Mouse (Mus musculus) C2C12 (cell line): Measurements from ENCODE around the gene Cdyl. TPM values are rescaled to one million over a fixed set of nuclear protein-coding genes. Genes with fewer than 3 reads are reported as not detected.

Experiments
- H3K27me3 ChIP-seq: one replicate; pipeline ENCODE4 v1.6.1; 2011; ENCODE audit not compliant: control insufficient read depth, insufficient read depth, insufficient read length
- H3K36me3 ChIP-seq: one replicate; pipeline ENCODE4 v1.6.1; 2011; ENCODE audit not compliant: control insufficient read depth, insufficient read depth
- H3K4me3 ChIP-seq: one replicate; pipeline ENCODE4 v1.5.1; 2011; ENCODE audit warnings: mild to moderate bottlenecking, control low read depth; ENCODE audit not compliant: poor library complexity, insufficient read depth, severe bottlenecking
- H3K79me2 ChIP-seq: one replicate; pipeline ENCODE4 v1.6.1; 2011; ENCODE audit not compliant: control insufficient read depth, insufficient read depth
- H3K79me3 ChIP-seq: one replicate; pipeline ENCODE4 v1.6.1; 2011; ENCODE audit warnings: low read depth, control low read depth
- H3ac ChIP-seq: one replicate; pipeline ENCODE3; 2011; ENCODE audit warnings: low read depth; ENCODE audit not compliant: control insufficient read depth, insufficient read length
- CEBPB ChIP-seq: IDR thresholded peaks from one replicate; pipeline ENCODE4 v1.6.1; 2011; ENCODE audit warnings: low read depth, mild to moderate bottlenecking, control low read depth, moderate library complexity
- CTCF ChIP-seq: IDR thresholded peaks from one replicate; pipeline ENCODE4 v1.5.1; 2011; ENCODE audit not compliant: control insufficient read depth, insufficient read depth, insufficient read length
- FOSL1 ChIP-seq: IDR thresholded peaks from one replicate; pipeline ENCODE4 v1.8.0; 2011; ENCODE audit warnings: mild to moderate bottlenecking, low read length; ENCODE audit not compliant: poor library complexity, insufficient read depth, severe bottlenecking
- MAX ChIP-seq: IDR thresholded peaks from one replicate; pipeline ENCODE4 v1.6.1; 2011; ENCODE audit warnings: mild to moderate bottlenecking, control low read depth
- MYOD1 ChIP-seq: IDR thresholded peaks from one replicate; pipeline ENCODE4 v1.6.1; 2011; ENCODE audit warnings: low read depth; ENCODE audit not compliant: control insufficient read depth, insufficient read length
- MYOG ChIP-seq: IDR thresholded peaks from one replicate; pipeline ENCODE4 v1.6.1; 2011; ENCODE audit not compliant: control insufficient read depth, insufficient read length; ENCODE audit errors: extremely low read depth
- USF1 ChIP-seq: IDR thresholded peaks from one replicate; pipeline ENCODE4 v1.6.1; 2011; ENCODE audit warnings: low read depth, mild to moderate bottlenecking, control low read depth, moderate library complexity
- polyA plus RNA-seq: library from polyadenylated mRNA; unstranded; fragments of >200 nt; fragmentation: generic; extraction: Trizol; gene quantifications from one replicate; pipeline ENCODE4 v1.2.1, GENCODE M21; 2012; ENCODE audit warnings: missing spikeins

Gene Cdyl
- polyA plus RNA-seq, 1 experiment: 5.2 TPM

DNA sequence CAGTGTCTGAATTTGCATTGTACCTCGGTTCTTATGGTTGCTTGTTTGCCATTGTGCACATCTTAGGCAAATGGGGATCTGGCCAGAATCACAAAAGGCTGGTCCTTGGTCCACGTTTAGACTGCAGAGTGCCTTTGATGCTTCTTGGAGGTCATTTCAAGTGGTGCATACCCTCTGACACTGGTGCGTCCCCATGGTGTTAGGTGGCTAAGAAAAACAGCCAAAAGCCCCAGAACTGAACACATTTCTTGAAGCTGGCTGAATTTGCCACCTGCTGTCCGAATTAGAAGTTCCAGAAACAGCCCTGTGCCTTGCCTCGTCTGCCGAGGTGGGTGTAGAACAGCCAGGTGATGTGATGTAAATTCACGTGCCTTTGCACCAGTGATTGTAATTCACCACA lies 197.9 kb downstream of the Cdyl start:
- TF ChIP-seq MAX (no peak), CEBPB (no peak), CTCF (no peak), MYOG (no peak), USF1 (no peak), FOSL1 (no peak), MYOD1 (no peak)

DNA sequence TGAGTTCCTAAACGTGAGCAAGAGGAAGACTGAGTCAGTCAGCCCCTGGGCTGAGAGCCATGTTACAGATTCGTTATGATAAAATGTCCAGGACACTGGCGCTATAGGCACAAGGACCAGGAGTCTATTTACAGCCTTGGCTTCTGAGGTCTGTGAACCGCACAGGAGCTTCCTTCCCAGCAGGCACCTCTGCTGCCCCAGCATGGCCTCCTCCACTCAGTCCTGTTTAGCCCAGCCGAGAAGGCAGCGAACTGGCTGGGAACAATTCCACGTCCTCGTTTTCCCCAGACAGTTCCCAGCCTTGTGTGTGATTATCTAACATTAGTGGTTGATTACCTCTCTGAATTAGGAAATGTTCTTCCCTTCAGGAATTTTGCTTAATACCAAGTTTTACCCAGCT lies 201.3 kb downstream of the Cdyl start:
- Histone ChIP-seq H3K4me3 (no peak overlapping the region), H3ac (no peak overlapping the region), H3K27me3 (no peaks in the 10 kb centered on the region), H3K79me3 (no peaks in the 10 kb centered on the region), H3K36me3 (peaks cover 6% of the 10 kb centered on the region), H3K79me2 (no peaks in the 10 kb centered on the region)
- TF ChIP-seq CTCF (no peak), USF1 (no peak), MYOG (no peak), MAX (no peak), MYOD1 (no peak)

More for the DNA sequence above, 197.9 kb downstream of the Cdyl start:
- no peak overlapping the region for H3ac ChIP-seq
- no peaks in the 10 kb centered on the region for H3K27me3 ChIP-seq
- H3K4me3 ChIP-seq: no peak overlapping the region
- H3K36me3 ChIP-seq: peaks cover 6% of the 10 kb centered on the region
- no peaks in the 10 kb centered on the region for H3K79me3 ChIP-seq
- no peaks in the 10 kb centered on the region for H3K79me2 ChIP-seq

DNA sequence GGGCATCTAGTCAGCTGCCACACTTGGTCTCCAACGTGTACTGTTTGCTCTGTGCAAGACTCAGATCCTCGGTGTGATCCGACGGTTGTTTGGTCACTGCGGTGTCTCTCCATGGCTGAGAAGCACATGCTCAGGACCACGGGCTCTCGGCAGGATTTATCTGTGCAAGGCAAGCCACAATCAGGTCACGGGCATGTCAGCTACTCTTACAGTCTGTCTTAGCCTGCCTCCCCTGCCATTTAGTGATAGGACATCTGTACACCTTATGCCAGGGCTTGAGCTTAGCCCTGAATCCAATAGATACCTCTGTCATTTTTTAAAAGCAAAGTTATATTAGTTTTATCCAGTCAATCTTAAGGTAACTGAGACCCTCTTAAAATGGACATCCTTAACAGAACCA lies 211.0 kb downstream of the Cdyl start:
- H3K79me2 ChIP-seq: no peaks in the 10 kb centered on the region
- TF ChIP-seq MAX (no peak), CTCF (no peak), USF1 (no peak), CEBPB (no peak), MYOD1 (no peak), FOSL1 (no peak), MYOG (no peak)

DNA sequence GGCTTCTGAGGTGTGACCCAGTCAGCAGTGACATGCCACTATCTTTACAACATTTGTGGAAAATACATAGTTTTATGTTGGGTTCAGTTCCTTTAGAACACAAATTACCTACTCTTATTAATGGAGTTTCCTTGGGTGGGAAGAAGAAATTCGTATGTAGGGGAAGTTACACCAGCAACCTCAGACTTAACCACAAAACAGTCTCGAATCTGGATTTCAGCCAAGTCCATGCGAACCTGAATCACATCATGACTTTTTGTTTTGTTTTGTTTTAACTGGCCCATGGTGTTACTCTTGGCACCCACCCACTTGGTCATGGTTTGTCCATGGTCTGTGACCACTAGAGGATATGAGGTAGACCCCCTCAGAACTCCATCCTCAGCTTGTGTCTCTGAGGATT lies 211.5 kb downstream of the Cdyl start:
- H3K79me3 ChIP-seq: no peaks in the 10 kb centered on the region
- no peak overlapping the region for H3ac ChIP-seq
- TF ChIP-seq CEBPB: no peak
- TF ChIP-seq MYOG: no peak
- TF ChIP-seq CTCF: no peak
- TF ChIP-seq MAX: no peak
- no peak for TF ChIP-seq USF1
- no peak for TF ChIP-seq FOSL1
- no peak for TF ChIP-seq MYOD1
- H3K36me3 ChIP-seq: peaks cover 8% of the 10 kb centered on the region
- H3K27me3 ChIP-seq: no peaks in the 10 kb centered on the region
- H3K4me3 ChIP-seq: no peak overlapping the region
- H3K79me2 ChIP-seq: no peaks in the 10 kb centered on the region

More for the DNA sequence above, 211.0 kb downstream of the Cdyl start:
- H3K27me3 ChIP-seq: no peaks in the 10 kb centered on the region
- H3ac ChIP-seq: no peak overlapping the region
- no peaks in the 10 kb centered on the region for H3K79me3 ChIP-seq
- peaks cover 8% of the 10 kb centered on the region for H3K36me3 ChIP-seq
- no peak overlapping the region for H3K4me3 ChIP-seq

DNA sequence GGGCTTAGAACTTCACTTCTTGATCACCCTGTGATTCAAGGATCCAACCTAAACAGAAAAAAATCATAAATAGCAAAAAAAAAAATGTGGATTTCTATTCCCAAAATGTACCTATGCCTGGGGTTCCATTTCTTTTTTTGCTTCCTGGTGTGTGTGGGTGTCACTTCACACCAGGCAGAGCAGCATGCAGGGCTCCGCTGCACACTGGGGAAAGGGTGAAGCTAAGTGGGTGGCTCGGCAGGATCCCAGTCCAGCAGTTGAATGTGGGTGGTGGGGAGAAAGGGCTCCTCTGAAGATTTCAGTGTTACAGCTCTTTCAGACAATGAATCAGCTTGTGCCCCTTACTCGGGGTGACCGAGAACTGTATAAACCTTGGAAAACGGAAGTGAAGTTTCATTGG lies 215.8 kb downstream of the Cdyl start:
- TF ChIP-seq CTCF (no peak), MYOD1 (no peak), USF1 (no peak), MYOG (no peak), FOSL1 (no peak), MAX (no peak), CEBPB (no peak)
- no peaks in the 10 kb centered on the region for H3K79me3 ChIP-seq
- no peak overlapping the region for H3ac ChIP-seq
- peaks cover 8% of the 10 kb centered on the region for H3K36me3 ChIP-seq
- H3K4me3 ChIP-seq: no peak overlapping the region
- H3K27me3 ChIP-seq: no peaks in the 10 kb centered on the region
- H3K79me2 ChIP-seq: no peaks in the 10 kb centered on the region

DNA sequence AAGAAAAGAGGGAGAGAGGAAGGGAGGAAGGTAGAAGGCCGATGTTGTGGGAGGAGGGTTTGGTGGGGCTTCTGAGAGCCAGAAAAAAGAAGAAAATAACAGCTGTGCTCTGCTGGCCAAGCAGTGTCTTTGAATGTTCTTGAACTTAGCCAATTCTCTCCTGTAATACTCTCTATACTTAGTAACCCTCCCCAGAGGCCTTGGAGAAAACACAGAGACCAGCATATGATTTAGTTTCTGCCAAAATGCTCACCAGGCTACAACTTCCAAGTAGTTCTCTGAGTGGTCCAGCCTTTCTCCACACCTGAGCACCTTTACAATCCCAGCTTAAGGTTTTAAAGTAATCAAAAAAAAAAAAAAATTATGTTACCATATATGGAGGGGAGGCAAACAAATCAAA lies 218.6 kb downstream of the Cdyl start:
- Histone ChIP-seq H3K79me3 (no peaks in the 10 kb centered on the region), H3K4me3 (no peak overlapping the region), H3K27me3 (no peaks in the 10 kb centered on the region), H3ac (no peak overlapping the region), H3K36me3 (no peaks in the 10 kb centered on the region), H3K79me2 (no peaks in the 10 kb centered on the region)
- TF ChIP-seq USF1 (no peak), FOSL1 (no peak), CEBPB (no peak), CTCF (no peak), MYOG (no peak), MYOD1 (no peak), MAX (no peak)
